Mouse (Mus musculus) olfactory bulb, adult 2 months (tissue): ENCODE results near the gene Ccm2. TPM values are rescaled to one million over a fixed set of nuclear protein-coding genes. Genes with fewer than 3 reads are reported as not detected.

Source experiments
- H3K27ac ChIP-seq: fragments of 200-500 bp; 2 replicates; pipeline ENCODE4 v1.5.1; 2012; ENCODE audit warnings: low read depth, low read length; ENCODE audit not compliant: insufficient read depth
- H3K4me1 ChIP-seq: fragments of 200-500 bp; 2 replicates; pipeline ENCODE4 v1.6.1; 2012; ENCODE audit warnings: low read length; ENCODE audit not compliant: control insufficient read depth, insufficient read depth
- H3K4me3 ChIP-seq: fragments of 200-500 bp; 2 replicates; pipeline ENCODE4 v1.5.1; 2012; ENCODE audit warnings: mild to moderate bottlenecking, low read depth, low read length, moderate library complexity; ENCODE audit not compliant: insufficient read depth
- CTCF ChIP-seq: fragments of 200-500 bp; IDR thresholded peaks from 2 replicates; pipeline ENCODE4 v1.5.1; 2012; ENCODE audit warnings: low read depth, mild to moderate bottlenecking, low read length, moderate library complexity; ENCODE audit not compliant: insufficient read depth
- POLR2A ChIP-seq: fragments of 200-500 bp; IDR thresholded peaks from 2 replicates; pipeline ENCODE4 v1.6.1; 2012; ENCODE audit warnings: mild to moderate bottlenecking, low read depth, low read length, moderate library complexity; ENCODE audit not compliant: insufficient read depth
- WGBS: fragments of 180-500 bp; shearing (Covaris S2); methylation state at CpG from one replicate; pipeline ENCODE4 v1.1.7; 2018; 5-methylcytosine and 5-hydroxymethylcytosine counted together
- polyA plus RNA-seq: library from polyadenylated mRNA; stranded (reverse); fragments of >200 nt; gene quantifications from 2 replicates; pipeline ENCODE4 v1.2.4, GENCODE M21; 2012; ENCODE audit warnings: low replicate concordance; ENCODE audit not compliant: missing spikeins, insufficient read depth, insufficient read length

Gene Ccm2
- polyA plus RNA-seq, 1 experiment = not detected

GRCm38 (mm10) chr11:6587249-6587940 lies 40.7 kb downstream of the Ccm2 start:
- 88% methylated on average over 7 of the region's 7 CpGs for WGBS
- H3K4me3 ChIP-seq = no peak overlapping the region
- peaks cover 5% of the 10 kb centered on the region for H3K4me1 ChIP-seq
- no peak overlapping the region for H3K27ac ChIP-seq
- TF ChIP-seq CTCF = no peak
- no peak for TF ChIP-seq POLR2A

GRCm38 (mm10) chr11:6588295-6588694 lies 41.6 kb downstream of the Ccm2 start:
- no peak for TF ChIP-seq POLR2A
- TF ChIP-seq CTCF = no peak

GRCm38 (mm10) chr11:6589838-6590237 lies 43.2 kb downstream of the Ccm2 start:
- peaks cover 20% of the 10 kb centered on the region for H3K4me1 ChIP-seq
- H3K4me3 ChIP-seq = no peak overlapping the region
- 92% methylated on average over 7 of the region's 7 CpGs for WGBS
- TF ChIP-seq CTCF = no peak
- TF ChIP-seq POLR2A = no peak
- no peak overlapping the region for H3K27ac ChIP-seq

More at GRCm38 (mm10) chr11:6588295-6588694, 41.6 kb downstream of the Ccm2 start:
- H3K27ac ChIP-seq = no peak overlapping the region
- 84% methylated on average over 7 of the region's 7 CpGs for WGBS
- H3K4me1 ChIP-seq = peaks cover 11% of the 10 kb centered on the region
- H3K4me3 ChIP-seq = no peak overlapping the region

GRCm38 (mm10) chr11:6590933-6591675 lies 44.4 kb downstream of the Ccm2 start:
- Histone ChIP-seq H3K27ac (no peak overlapping the region), H3K4me1 (peaks cover 18% of the 10 kb centered on the region), H3K4me3 (no peak overlapping the region)
- TF ChIP-seq CTCF (no peak), POLR2A (no peak)
- 81% methylated on average over 10 of the region's 10 CpGs for WGBS

- H3K4me1 ChIP-seq = peaks cover 27% of the 10 kb centered on the region
- 39% methylated on average over 11 of the region's 11 CpGs for WGBS
- no peak overlapping the region for H3K4me3 ChIP-seq
- TF ChIP-seq POLR2A (no peak), CTCF (no peak)
- peak overlapping the region; percentile 39 for H3K27ac ChIP-seq
Measured at GRCm38 (mm10) chr11:6593406-6593805, 46.7 kb downstream of the Ccm2 start.

GRCm38 (mm10) chr11:6594845-6595244 lies 48.2 kb downstream of the Ccm2 start:
- TF ChIP-seq POLR2A (no peak), CTCF (no peak)
- Histone ChIP-seq H3K27ac (no peak overlapping the region), H3K4me3 (no peak overlapping the region), H3K4me1 (peaks cover 42% of the 10 kb centered on the region)
- 78% methylated on average over 6 of the region's 6 CpGs for WGBS

GRCm38 (mm10) chr11:6595339-6595738 lies 48.7 kb downstream of the Ccm2 start:
- Histone ChIP-seq H3K4me1 (peaks cover 46% of the 10 kb centered on the region), H3K4me3 (no peak overlapping the region), H3K27ac (no peak overlapping the region)
- WGBS = 92% methylated on average over 5 of the region's 5 CpGs
- TF ChIP-seq CTCF = no peak
- no peak for TF ChIP-seq POLR2A

- Histone ChIP-seq H3K27ac (no peak overlapping the region), H3K4me1 (peaks cover 52% of the 10 kb centered on the region), H3K4me3 (no peak overlapping the region)
- no peak for TF ChIP-seq CTCF
- no peak for TF ChIP-seq POLR2A
- 97% methylated on average over 6 of the region's 6 CpGs for WGBS
Measured at GRCm38 (mm10) chr11:6596205-6596604, 49.5 kb downstream of the Ccm2 start.

- TF ChIP-seq CTCF (no peak), POLR2A (no peak)
Measured at GRCm38 (mm10) chr11:6596616-6597015, 49.9 kb downstream of the Ccm2 start.

GRCm38 (mm10) chr11:6597523-6597922 lies 50.8 kb downstream of the Ccm2 start:
- Histone ChIP-seq H3K27ac (no peak overlapping the region), H3K4me1 (peaks cover 62% of the 10 kb centered on the region), H3K4me3 (no peak overlapping the region)
- no peak for TF ChIP-seq CTCF
- 59% methylated on average over 7 of the region's 7 CpGs for WGBS

More at GRCm38 (mm10) chr11:6596616-6597015, 49.9 kb downstream of the Ccm2 start:
- 83% methylated on average over 3 of the region's 3 CpGs for WGBS
- H3K4me3 ChIP-seq = no peak overlapping the region
- no peak overlapping the region for H3K27ac ChIP-seq
- H3K4me1 ChIP-seq = peaks cover 53% of the 10 kb centered on the region
